20 mouse cellular contexts compared by ENCODE assay signal in genomic region chr12:86014174-86014573, GRCm38 (mm10).
DNase-seq lines count a peak whose midpoint lies in the region; ATAC-seq and TF ChIP-seq lines count a peak whose summit lies in the region.
"Had no signal": no experiment of that assay in that cellular context is flagged by ENCODE, and none has a peak within 500 bp of the region (broad histone marks: within the 10 kb centered on the region; RNA-seq: fewer than 3 reads in every experiment).

No protein-coding gene starts in this region.

- H3K4me2 ChIP-seq in embryonic facial prominence, embryonic 14.5 days (ENCODE audit: low read depth, low read length): no peak overlapping the region
- H3K4me2 ChIP-seq in myocyte (ENCODE audit: low read depth): peak overlapping the region; percentile 26
- H3K4me2 ChIP-seq: heart, embryonic 13.5 days; hindbrain, embryonic 15.5 days had no signal

- no peaks in the 10 kb centered on the region for H3K9me3 ChIP-seq in embryonic facial prominence, embryonic 14.5 days (ENCODE audit: control insufficient read depth, low read length)
- H3K9me3 ChIP-seq: forebrain, embryonic 10.5 days; heart, embryonic 13.5 days; hindbrain, embryonic 15.5 days had no signal

- H3K27me3 ChIP-seq in C2C12 (ENCODE audit: control insufficient read depth, insufficient read depth, insufficient read length) (no peaks in the 10 kb centered on the region), myocyte (ENCODE audit: control insufficient read depth, insufficient read depth, insufficient read length) (no peaks in the 10 kb centered on the region)
- no peaks in the 10 kb centered on the region for H3K27me3 ChIP-seq in embryonic facial prominence, embryonic 14.5 days (replicated peaks; ENCODE audit: control insufficient read depth, insufficient read depth, low read length)
- H3K27me3 ChIP-seq: CH12.LX; heart, embryonic 13.5 days; hindbrain, embryonic 15.5 days had no signal

- H3K79me2 ChIP-seq in C2C12 (ENCODE audit: control insufficient read depth, insufficient read depth): no peaks in the 10 kb centered on the region
- H3K79me2 ChIP-seq in myocyte (ENCODE audit: control insufficient read depth, insufficient read depth): no peaks in the 10 kb centered on the region

- H3K4me1 ChIP-seq in embryonic facial prominence, embryonic 14.5 days (ENCODE audit: control insufficient read depth, insufficient read depth, low read length): peaks cover 36% of the 10 kb centered on the region
- H3K4me1 ChIP-seq: hindbrain, embryonic 15.5 days had no signal

- H3ac ChIP-seq in C2C12 (ENCODE audit: control insufficient read depth, insufficient read length, low read depth): peak overlapping the region; percentile 18
- no peak overlapping the region for H3ac ChIP-seq in myocyte (ENCODE audit: control insufficient read depth, insufficient read length)

- 51% methylated on average over 2 of the region's 2 CpGs for WGBS in embryonic facial prominence, embryonic 14.5 days

- H3K36me3 ChIP-seq in C2C12 (ENCODE audit: control insufficient read depth, insufficient read depth): peaks cover 6% of the 10 kb centered on the region
- no peaks in the 10 kb centered on the region for H3K36me3 ChIP-seq in embryonic facial prominence, embryonic 14.5 days (ENCODE audit: control insufficient read depth, insufficient read depth, low read length)
- no peaks in the 10 kb centered on the region for H3K36me3 ChIP-seq in myocyte (ENCODE audit: control insufficient read depth, insufficient read depth)
- H3K36me3 ChIP-seq: forebrain, embryonic 10.5 days; hindbrain, embryonic 15.5 days had no signal

- H3K4me3 ChIP-seq in C2C12 (ENCODE audit: insufficient read depth, poor library complexity, severe bottlenecking): no peak overlapping the region
- no peak overlapping the region for H3K4me3 ChIP-seq in embryonic facial prominence, embryonic 14.5 days (ENCODE audit: low read depth, low read length)
- no peak overlapping the region for H3K4me3 ChIP-seq in myocyte
- H3K4me3 ChIP-seq: forebrain, embryonic 10.5 days; gastrocnemius, adult 2 months; heart, embryonic 13.5 days; hindbrain, embryonic 15.5 days had no signal

- no peak for ATAC-seq in embryonic facial prominence, embryonic 14.5 days (ENCODE audit: low read depth)
- ATAC-seq: forebrain, embryonic 14.5 days; intestine, embryonic 16.5 days had no signal

- no peak overlapping the region for H3K9ac ChIP-seq in embryonic facial prominence, embryonic 14.5 days (ENCODE audit: low read depth, low read length)
- H3K9ac ChIP-seq: heart, embryonic 13.5 days; hindbrain, embryonic 15.5 days had no signal

- no peak for TF ChIP-seq POLR2A in myocyte (IDR thresholded peaks at IDR 0.05; ENCODE audit: insufficient read length, low read depth)

- no peaks in the 10 kb centered on the region for H3K79me3 ChIP-seq in C2C12 (ENCODE audit: low read depth)

- peak; percentile 37 for DNase-seq in 3134 (ENCODE audit: extremely low read depth, insufficient read length, low spot score)
- DNase-seq in embryonic facial prominence, embryonic 14.5 days (ENCODE audit: low spot score): no peak
- DNase-seq in B cell, adult 2 months: no peak
- no peak for DNase-seq in kidney, adult 9 months
- DNase-seq: adrenal gland, adult 8-10 months; adrenal gland, postnatal 36 days; cerebellum, adult 8-10 months; cerebellum, postnatal 25 days; gastrocnemius, adult 2 months; gastrocnemius, postnatal 25 days; heart, adult 11 months; heart, postnatal 36 days had no signal

- TF ChIP-seq CTCF in C2C12 (IDR thresholded peaks at IDR 0.05; ENCODE audit: control insufficient read depth, insufficient read depth, insufficient read length): no peak

- peak overlapping the region; percentile 72 for H3K27ac ChIP-seq in embryonic facial prominence, embryonic 14.5 days (replicated peaks; ENCODE audit: low read depth, low read length)
- H3K27ac ChIP-seq: forebrain, embryonic 10.5 days; gastrocnemius, adult 2 months; heart, embryonic 13.5 days; hindbrain, embryonic 15.5 days had no signal

TF ChIP-seq in C2C12, 6 proteins besides CTCF, POLR2A, EP300 and RAD21:
- TF ChIP-seq FOSL1 (IDR thresholded peaks at IDR 0.05; ENCODE audit: insufficient read depth, low read length, poor library complexity, severe bottlenecking) (no peak), USF1 (IDR thresholded peaks at IDR 0.05; ENCODE audit: low read depth) (no peak), MAX (IDR thresholded peaks at IDR 0.05) (no peak), CEBPB (IDR thresholded peaks at IDR 0.05; ENCODE audit: low read depth) (no peak), MYOD1 (IDR thresholded peaks at IDR 0.05; ENCODE audit: control insufficient read depth, insufficient read length, low read depth) (no peak), MYOG (IDR thresholded peaks at IDR 0.05; ENCODE audit: control insufficient read depth, extremely low read depth, insufficient read length) (no peak)
TF ChIP-seq in C2C12: peak in this region for 0.

TF ChIP-seq in myocyte, 11 proteins besides CTCF, POLR2A, EP300 and RAD21:
- TF ChIP-seq SRF (IDR thresholded peaks at IDR 0.05; ENCODE audit: control insufficient read depth, insufficient read length, low read depth) (no peak), CEBPB (IDR thresholded peaks at IDR 0.05; ENCODE audit: insufficient read depth, poor library complexity, severe bottlenecking) (no peak), TCF3 (IDR thresholded peaks at IDR 0.05; ENCODE audit: insufficient read length, low read depth) (no peak), MAX (IDR thresholded peaks at IDR 0.05; ENCODE audit: low read depth) (no peak), USF1 (IDR thresholded peaks at IDR 0.05; ENCODE audit: low read depth) (no peak), MYOD1 (IDR thresholded peaks at IDR 0.05; ENCODE audit: control insufficient read depth in 1 of 3, insufficient read length in 2 of 3, low read depth in 2 of 3) (no peak), REST (IDR thresholded peaks at IDR 0.05; ENCODE audit: insufficient read depth, insufficient read length) (no peak), MYOG (IDR thresholded peaks at IDR 0.05; ENCODE audit: control insufficient read depth in 1 of 3, insufficient read depth in 1 of 3, insufficient read length in 2 of 3, low read depth in 2 of 3) (no peak), TCF12 (IDR thresholded peaks at IDR 0.05; ENCODE audit: insufficient read depth, poor library complexity, severe bottlenecking) (no peak), POLR2AphosphoS2 (IDR thresholded peaks at IDR 0.05; ENCODE audit: insufficient read length, low read depth) (no peak), E2F4 (IDR thresholded peaks at IDR 0.05; ENCODE audit: insufficient read depth) (no peak)
